Comparison of ENCODE assay signal across 1 mouse cellular context in the genomic region with DNA sequence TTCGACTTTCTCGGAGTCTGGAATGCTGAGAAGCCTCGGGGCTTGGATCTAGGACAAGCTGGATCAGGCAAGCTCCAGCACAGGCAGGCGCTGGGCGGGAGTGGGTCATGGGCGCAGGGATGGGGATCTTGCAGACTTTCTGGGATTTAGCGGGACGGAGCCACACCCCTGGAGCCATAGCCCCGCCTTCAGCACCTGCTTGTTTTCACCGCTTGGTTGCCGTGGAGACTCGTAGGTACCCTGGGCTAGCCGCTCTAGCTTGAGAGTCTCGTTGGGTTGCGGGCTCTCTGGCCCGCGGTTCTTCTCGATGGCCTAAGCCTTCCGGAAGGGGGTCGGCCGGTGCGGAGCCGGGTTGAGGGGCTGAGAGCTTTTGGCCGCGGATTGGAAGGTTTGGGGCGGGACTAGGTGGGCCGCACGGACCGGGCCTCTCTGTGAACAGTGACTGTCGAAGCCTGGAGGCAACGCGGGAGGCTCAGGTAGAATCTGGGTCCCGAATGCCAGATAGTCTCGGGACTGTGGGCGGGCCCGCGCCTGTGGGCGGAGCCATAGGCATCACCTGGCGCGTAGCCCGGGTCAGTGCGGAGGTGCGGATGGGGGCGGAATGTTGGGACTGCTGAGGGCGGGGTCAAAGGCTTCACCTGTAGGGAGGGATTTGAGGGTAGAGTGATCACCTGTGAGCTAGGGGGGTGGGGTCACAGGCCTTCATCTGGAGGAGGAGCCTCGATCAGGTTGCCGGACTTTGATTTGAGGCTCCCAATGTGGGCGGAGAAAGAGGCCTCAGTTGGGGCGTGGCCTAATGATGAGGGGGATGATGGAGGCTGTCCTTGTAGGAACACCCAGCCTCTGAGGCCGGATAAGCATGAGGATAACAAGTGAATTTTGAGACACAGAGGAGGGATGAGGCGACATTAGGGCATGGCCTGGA.
TF ChIP-seq lines count a peak whose summit lies in the region.

No protein-coding gene starts in this region.

TF ChIP-seq in ES-E14, 5 proteins besides CTCF, POLR2A, EP300 and RAD21:
- TF ChIP-seq HCFC1 (IDR thresholded peaks at IDR 0.05; ENCODE audit: borderline replicate concordance, insufficient read depth, low read length), result 0 out of 2 replicates have a peak, but pooled peaks have one; percentile 10
- no peak for TF ChIP-seq ZNF384 (IDR thresholded peaks at IDR 0.05; ENCODE audit: low read depth, low read length)
